Mouse (Mus musculus): Measurements from ENCODE around the gene Fam184a. TPM values are rescaled to one million over a fixed set of nuclear protein-coding genes. Genes with fewer than 3 reads are reported as not detected.

Fam184a gene
- polyA plus RNA-seq, 1 experiment from 2014 or later = 14.8 TPM

Other genes starting within 250 kb of the Fam184a start
- gene Asf1a, start 154.4 kb downstream of the Fam184a start, polyA plus RNA-seq (2015; fragmentation: Nextera tagmentation; extraction: Ambion mirVana) = 59.3 and 59.6 TPM in 2 replicates
- gene Mcm9, start 120.7 kb downstream of the Fam184a start, polyA plus RNA-seq (2015; fragmentation: Nextera tagmentation; extraction: Ambion mirVana) = 6.3 and 6.4 TPM in 2 replicates